Mouse (Mus musculus) brain, embryonic 14.5 days (tissue): Measurements from ENCODE around the gene Plin3.

Experiments used
- CTCF ChIP-seq: fragments of 200-500 bp; IDR thresholded peaks from 2 replicates; pipeline ENCODE4 v1.5.1; 2012; ENCODE audit warnings: inconsistent platforms, mild to moderate bottlenecking, moderate library complexity, borderline replicate concordance; ENCODE audit not compliant: insufficient read depth, insufficient read length; ENCODE audit errors: extremely low read depth
- POLR2A ChIP-seq: fragments of 200-500 bp; IDR thresholded peaks from 2 replicates; pipeline ENCODE4 v1.6.1; 2012; ENCODE audit warnings: mild to moderate bottlenecking, inconsistent platforms, borderline replicate concordance; ENCODE audit not compliant: poor library complexity, insufficient read depth, insufficient read length, severe bottlenecking; ENCODE audit errors: extremely low read depth

GRCm38 (mm10) chr17:56279481-56280155, 13.1 kb downstream of the Plin3 start:
- TF ChIP-seq CTCF = no peak
- TF ChIP-seq POLR2A = no peak
